Mouse (Mus musculus) kidney, embryonic 15.5 days (tissue): Measurements from ENCODE around the gene Ago3. TPM values are rescaled to one million over a fixed set of nuclear protein-coding genes. Genes with fewer than 3 reads are reported as not detected.

Experiments used
- ATAC-seq: fragments of 200-750 bp; cut with Nextera tagmentation; replicated peaks from 2 replicates; pipeline ENCODE4 v1.8.0; 2017; ENCODE audit warnings: moderate TSS enrichment; ENCODE audit not compliant: low FRiP score
- H3K27ac ChIP-seq: fragments of 300-500 bp; sonication (generic); 2 replicates; pipeline ENCODE4 v1.5.1; 2015; ENCODE audit warnings: mild to moderate bottlenecking, inconsistent platforms
- H3K27me3 ChIP-seq: fragments of 300-500 bp; sonication (generic); 2 replicates; pipeline ENCODE4 v1.6.1; 2015; ENCODE audit warnings: inconsistent platforms
- H3K36me3 ChIP-seq: fragments of 300-500 bp; sonication (generic); 2 replicates; pipeline ENCODE4 v1.6.1; 2015; ENCODE audit warnings: inconsistent platforms
- H3K4me1 ChIP-seq: fragments of 300-500 bp; sonication (generic); 2 replicates; pipeline ENCODE4 v1.6.1; 2015; ENCODE audit warnings: inconsistent platforms
- H3K4me2 ChIP-seq: fragments of 300-500 bp; sonication (generic); 2 replicates; pipeline ENCODE4 v1.6.1; 2015; ENCODE audit warnings: moderate library complexity, mild to moderate bottlenecking, inconsistent platforms
- H3K4me3 ChIP-seq: fragments of 300-500 bp; sonication (generic); replicated peaks from 2 replicates; pipeline ENCODE4 v1.5.1; 2015; ENCODE audit warnings: mild to moderate bottlenecking, inconsistent platforms
- H3K9ac ChIP-seq: fragments of 300-500 bp; sonication (generic); 2 replicates; pipeline ENCODE4 v1.6.1; 2015; ENCODE audit warnings: mild to moderate bottlenecking, inconsistent platforms
- H3K9me3 ChIP-seq: fragments of 300-500 bp; sonication (generic); replicated peaks from 2 replicates; pipeline ENCODE4 v1.6.1; 2016; ENCODE audit warnings: inconsistent platforms
- WGBS: fragments of 180-500 bp; shearing (Covaris S2); methylation state at CpG from one replicate; pipeline ENCODE4 v1.1.7; 2015; ENCODE audit warnings: mixed read lengths; 5-methylcytosine and 5-hydroxymethylcytosine counted together
- polyA plus RNA-seq: library from polyadenylated mRNA; unstranded; fragments of >200 nt; fragmentation: Nextera tagmentation; extraction: Ambion mirVana; gene quantifications from 2 replicates; pipeline ENCODE4 v1.2.1, GENCODE M21; 2015

Gene Ago3
- polyA plus RNA-seq, 1 experiment from 2014 or later = 15.9 TPM

GRCm38 (mm10) chr4:126287302-126287995, 141.9 kb downstream of the Ago3 start:
- WGBS = 26% methylated on average over 11 of the region's 11 CpGs
- 0 out of 2 replicates have a peak, but pooled peaks have one; percentile 7 for ATAC-seq

GRCm38 (mm10) chr4:126286492-126286891, 142.9 kb downstream of the Ago3 start, which contains the start of gene Col8a2:
Col8a2 (plus strand) TSS chr4:126286793.
- H3K4me3 ChIP-seq = peak within 1 kb of the TSS; percentile 52
- peak within 1 kb of the TSS; percentile 82 for H3K4me2 ChIP-seq
- H3K9me3 ChIP-seq = no peaks in the 10 kb centered on the region
- peaks cover 35% of the 10 kb centered on the region for H3K4me1 ChIP-seq
- H3K27me3 ChIP-seq = peaks cover 60% of the 10 kb centered on the region
- H3K27ac ChIP-seq = peak within 1 kb of the TSS; percentile 68; the same call in 1 of the 2 replicates
- H3K9ac ChIP-seq = peak within 1 kb of the TSS; percentile 45
- ATAC-seq = peak; percentile 79
- no peaks in the 10 kb centered on the region for H3K36me3 ChIP-seq
- WGBS = 2% methylated on average over 29 of the region's 42 CpGs

More at GRCm38 (mm10) chr4:126287302-126287995, 141.9 kb downstream of the Ago3 start:
- H3K36me3 ChIP-seq = no peaks in the 10 kb centered on the region
- H3K4me3 ChIP-seq = peak overlapping the region; percentile 52
- peaks cover 35% of the 10 kb centered on the region for H3K4me1 ChIP-seq
- peaks cover 60% of the 10 kb centered on the region for H3K27me3 ChIP-seq
- no peaks in the 10 kb centered on the region for H3K9me3 ChIP-seq
- peak overlapping the region; percentile 28; the same call in 1 of the 2 replicates for H3K27ac ChIP-seq
- no peak overlapping the region for H3K9ac ChIP-seq
- peak overlapping the region; percentile 82 for H3K4me2 ChIP-seq

- Histone ChIP-seq H3K27me3 (peaks cover 47% of the 10 kb centered on the region), H3K27ac (no peak overlapping the region), H3K36me3 (no peaks in the 10 kb centered on the region), H3K9ac (no peak overlapping the region), H3K4me1 (peaks cover 29% of the 10 kb centered on the region), H3K4me3 (no peak overlapping the region), H3K9me3 (no peaks in the 10 kb centered on the region), H3K4me2 (no peak overlapping the region)
- no peak for ATAC-seq
- 89% methylated on average over 8 of the region's 8 CpGs for WGBS
These were observed 145.8 kb downstream of the Ago3 start for GRCm38 (mm10) chr4:126283582-126283981.

- no peak overlapping the region for H3K9ac ChIP-seq
- H3K4me2 ChIP-seq = no peak overlapping the region
- H3K9me3 ChIP-seq = no peaks in the 10 kb centered on the region
- H3K27me3 ChIP-seq = peaks cover 28% of the 10 kb centered on the region
- peaks cover 20% of the 10 kb centered on the region for H3K4me1 ChIP-seq
- no peak for ATAC-seq
- 74% methylated on average over 9 of the region's 9 CpGs for whole genome bisulfite sequencing
- no peak overlapping the region for H3K27ac ChIP-seq
- no peaks in the 10 kb centered on the region for H3K36me3 ChIP-seq
- H3K4me3 ChIP-seq = no peak overlapping the region
These were observed 147.7 kb downstream of the Ago3 start for GRCm38 (mm10) chr4:126281706-126282105.

Other genes starting within 250 kb of the Ago3 start
- gene Thrap3, start 226.8 kb downstream of the Ago3 start, polyA plus RNA-seq = 219 and 230 TPM in 2 replicates
- gene Map7d1, start 173.2 kb downstream of the Ago3 start, polyA plus RNA-seq = 39.6 and 40.7 TPM in 2 replicates
- 106 and 111 TPM in 2 replicates for gene Trappc3, start 167.2 kb downstream of the Ago3 start, polyA plus RNA-seq
- gene Col8a2, start 142.8 kb downstream of the Ago3 start, polyA plus RNA-seq = 10.6 and 15.2 TPM in 2 replicates
- gene Adprhl2, start 107.9 kb downstream of the Ago3 start, polyA plus RNA-seq = 74.4 and 81.1 TPM in 2 replicates
- 4.7 and 4.9 TPM in 2 replicates for gene Tekt2, start 103.9 kb downstream of the Ago3 start, polyA plus RNA-seq
- gene Ago1, start 39.0 kb upstream of the Ago3 start, polyA plus RNA-seq = 5.1 and 5.2 TPM in 2 replicates
- 1.4 and 1.8 TPM in 2 replicates for gene Ago4, start 103.9 kb upstream of the Ago3 start, polyA plus RNA-seq
- 39.2 and 40.3 TPM in 2 replicates for gene Clspn, start 127.4 kb upstream of the Ago3 start, polyA plus RNA-seq
- gene 5730409E04Rik, start 180.3 kb upstream of the Ago3 start, polyA plus RNA-seq = 1.6 and 2.2 TPM in 2 replicates
- gene Psmb2, start 248.1 kb upstream of the Ago3 start, polyA plus RNA-seq = 457 and 491 TPM in 2 replicates